Mouse (Mus musculus) c-Kit-negative CD71-positive TER-119-positive erythroid progenitor cells, embryonic 14.5 days (primary cell): ENCODE results near the gene Bank1.

ENCODE experiments used
- DNase-seq: peaks from one replicate; pipeline ENCODE4 v3.0.0-alpha.2; 2013; ENCODE audit warnings: low read depth, low spot score

The Bank1 gene

GRCm38 (mm10) chr3:136106452-136106851, 219.4 kb downstream of the Bank1 start:
- no peak for DNase-seq

GRCm38 (mm10) chr3:136103339-136103738, 222.5 kb downstream of the Bank1 start:
- no peak for DNase-seq

DNA sequence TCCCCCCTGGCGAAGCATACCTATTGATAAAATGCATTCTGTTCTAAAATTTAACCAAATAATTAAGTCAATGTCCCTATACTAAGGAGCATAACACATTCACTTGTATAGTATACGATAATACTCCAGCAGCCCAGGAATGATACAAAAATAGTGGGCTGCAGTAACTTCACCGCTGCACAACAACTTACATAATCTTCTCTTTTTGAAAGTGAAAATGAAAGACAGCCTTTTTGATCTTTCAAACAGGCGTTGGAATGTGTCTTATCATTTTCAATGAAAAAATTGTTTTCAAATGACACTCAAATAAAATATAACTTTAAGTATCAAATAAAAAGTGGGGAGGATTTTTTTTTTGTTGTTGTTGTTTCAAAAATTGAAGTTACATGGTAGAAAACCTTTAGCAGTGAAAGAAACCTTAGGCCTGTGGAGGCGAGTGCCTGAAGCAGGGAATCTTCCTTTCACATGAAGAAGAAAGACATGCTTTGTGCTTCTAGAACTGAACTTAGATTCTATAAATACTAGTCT, 224.8 kb downstream of the Bank1 start:
- DNase-seq, result no peak

GRCm38 (mm10) chr3:136100292-136100691, 225.6 kb downstream of the Bank1 start:
- no peak for DNase-seq

DNA sequence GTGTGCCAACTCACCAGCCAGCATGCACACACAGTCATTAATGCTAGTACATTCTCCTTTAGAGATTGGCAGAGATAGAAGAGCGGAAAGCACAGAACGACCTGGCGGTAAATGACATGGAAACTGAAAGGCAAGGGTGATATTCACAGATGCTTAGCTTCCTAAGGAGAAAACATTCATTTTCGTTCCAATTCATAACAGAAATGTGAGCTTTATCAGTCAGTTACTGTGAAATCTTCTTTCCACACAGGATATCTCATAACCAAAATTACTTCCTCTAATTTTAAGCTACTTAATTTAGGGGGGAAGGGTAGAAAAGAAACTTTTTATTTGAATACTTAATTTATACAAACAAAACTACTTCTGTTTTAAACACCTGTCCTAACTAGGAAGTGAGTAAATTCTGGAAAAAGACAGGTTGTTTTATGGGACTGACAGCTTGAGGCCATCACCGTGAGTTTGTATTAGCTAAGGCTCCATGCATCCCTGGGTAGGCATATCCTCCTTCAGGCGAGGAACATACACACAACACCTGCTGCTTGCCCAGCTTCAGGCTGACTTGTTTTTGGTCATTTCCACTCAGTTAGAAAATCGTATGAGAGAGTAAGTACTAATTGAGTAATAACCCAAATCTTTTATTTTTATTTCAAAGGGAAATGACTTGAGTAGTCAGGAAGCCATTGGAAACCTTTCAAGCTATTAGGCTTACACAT, 238.8 kb downstream of the Bank1 start:
- DNase-seq, result no peak

DNA sequence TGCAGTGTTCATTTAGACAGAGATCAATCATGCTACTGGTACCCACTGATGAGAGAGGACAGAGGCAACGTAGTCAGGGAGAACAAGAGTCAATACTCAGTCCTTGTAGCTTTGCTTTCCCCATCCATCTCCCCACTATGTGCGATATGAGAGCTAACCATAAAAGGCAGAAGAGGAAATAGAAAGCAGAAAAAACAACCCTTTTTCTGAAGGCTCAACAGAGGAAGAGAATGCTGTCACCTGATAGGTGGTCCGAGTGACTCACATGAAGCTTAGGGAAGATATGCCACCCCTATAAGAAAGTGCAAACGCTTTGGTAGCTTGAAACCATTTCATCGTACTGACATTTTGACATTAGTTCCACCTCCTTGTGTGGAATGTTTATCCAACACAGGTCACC, 239.4 kb downstream of the Bank1 start:
- DNase-seq, result no peak

- no peak for DNase-seq
Observed at GRCm38 (mm10) chr3:136085077-136085476, 240.8 kb downstream of the Bank1 start.

DNA sequence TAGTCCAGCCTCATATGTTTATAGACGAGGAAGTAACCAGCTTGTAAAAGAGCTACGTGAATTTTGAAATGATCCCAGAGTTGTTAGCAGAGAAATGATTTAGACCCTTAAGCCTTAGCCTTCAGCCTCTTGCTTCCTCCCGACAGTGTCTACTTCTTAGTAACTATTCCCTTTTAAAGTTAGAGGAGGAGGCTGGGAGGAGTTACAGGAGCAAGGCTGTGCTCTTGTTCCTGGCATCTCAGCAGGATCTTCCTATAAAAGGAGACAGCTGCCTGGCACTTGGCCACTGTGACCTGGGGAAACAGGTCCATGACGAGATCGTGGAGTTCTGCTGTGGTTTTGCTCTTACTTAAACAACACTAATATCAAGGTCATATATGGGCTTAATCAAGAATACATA, 241.8 kb downstream of the Bank1 start:
- no peak for DNase-seq

GRCm38 (mm10) chr3:136081264-136081663, 244.6 kb downstream of the Bank1 start:
- no peak for DNase-seq

GRCm38 (mm10) chr3:136078535-136078934, 247.3 kb downstream of the Bank1 start:
- no peak for DNase-seq

- no peak for DNase-seq
Observed at GRCm38 (mm10) chr3:136070394-136070793, 255.5 kb downstream of the Bank1 start.

GRCm38 (mm10) chr3:136061907-136062306, 264.0 kb downstream of the Bank1 start:
- no peak for DNase-seq

GRCm38 (mm10) chr3:136050635-136051034, 275.2 kb downstream of the Bank1 start:
- no peak for DNase-seq

- DNase-seq, result no peak
Observed at GRCm38 (mm10) chr3:136050215-136050614, 275.7 kb downstream of the Bank1 start.

GRCm38 (mm10) chr3:136048026-136048425, 277.8 kb downstream of the Bank1 start:
- no peak for DNase-seq

DNA sequence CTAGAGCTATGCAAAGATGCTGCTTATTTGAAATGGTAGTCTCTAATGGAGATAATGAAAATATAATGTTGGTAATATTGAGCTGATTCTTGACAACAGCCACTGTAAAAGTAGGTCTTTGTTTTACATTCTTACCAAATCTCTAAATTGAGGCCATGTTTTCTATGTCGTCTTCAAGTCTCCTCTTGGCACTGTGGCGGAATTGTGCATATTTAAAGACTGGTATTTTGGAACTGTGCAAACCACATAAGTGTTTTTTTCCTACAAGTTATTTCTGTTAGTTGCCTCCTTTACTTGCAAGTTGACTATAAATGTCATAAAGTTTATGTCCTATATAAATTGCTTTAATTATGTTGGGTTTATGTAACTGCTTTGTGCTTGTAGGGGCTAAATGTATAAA, 280.5 kb downstream of the Bank1 start:
- no peak for DNase-seq

GRCm38 (mm10) chr3:136040041-136040440, 285.8 kb downstream of the Bank1 start:
- DNase-seq, result no peak

DNA sequence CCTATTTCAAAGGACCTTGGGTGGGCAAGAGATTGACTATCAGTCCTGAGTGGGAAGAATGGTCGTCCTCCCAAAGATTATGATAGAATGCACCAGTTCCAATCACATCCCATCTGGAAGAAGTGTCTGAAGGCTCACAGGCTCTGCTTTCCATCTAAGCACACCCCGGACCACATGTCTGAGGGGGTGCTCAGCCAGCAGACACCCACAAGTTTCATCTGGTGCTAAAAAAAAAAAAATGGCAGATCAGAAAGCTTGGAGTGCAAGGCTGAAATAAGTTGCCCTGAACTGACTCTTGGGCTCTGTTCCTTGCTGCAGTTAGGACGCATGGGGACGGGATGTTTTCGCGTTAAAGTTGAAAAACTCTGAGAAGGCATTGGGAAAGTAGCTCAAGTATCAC, 286.4 kb downstream of the Bank1 start:
- DNase-seq, result no peak

GRCm38 (mm10) chr3:136037254-136037653, 288.6 kb downstream of the Bank1 start:
- DNase-seq, result no peak

- DNase-seq, result no peak
Observed at GRCm38 (mm10) chr3:136035784-136036183, 290.1 kb downstream of the Bank1 start.

- DNase-seq, result no peak
Observed at GRCm38 (mm10) chr3:136024876-136025275, 301.0 kb downstream of the Bank1 start.

- no peak for DNase-seq
Observed at GRCm38 (mm10) chr3:136017517-136017916, 308.3 kb downstream of the Bank1 start.

DNA sequence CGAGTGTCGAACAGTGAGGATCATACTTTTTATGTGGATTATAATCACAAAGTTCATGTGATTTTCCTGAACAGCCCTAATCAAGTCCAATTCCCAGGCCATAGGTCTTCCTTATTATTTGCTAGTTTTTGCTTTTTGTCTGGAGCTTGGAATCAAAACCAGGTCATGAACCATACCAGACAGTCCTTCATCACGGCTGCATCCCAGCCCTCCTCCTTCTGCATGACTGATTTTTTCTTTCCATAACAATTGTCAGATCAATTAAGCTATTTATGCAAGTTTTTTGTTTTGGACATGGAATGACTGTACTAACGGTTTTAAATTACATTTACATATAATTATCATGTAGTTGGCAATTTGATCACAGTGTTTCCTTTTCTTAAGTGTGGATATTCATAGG, 315.2 kb downstream of the Bank1 start:
- no peak for DNase-seq

DNA sequence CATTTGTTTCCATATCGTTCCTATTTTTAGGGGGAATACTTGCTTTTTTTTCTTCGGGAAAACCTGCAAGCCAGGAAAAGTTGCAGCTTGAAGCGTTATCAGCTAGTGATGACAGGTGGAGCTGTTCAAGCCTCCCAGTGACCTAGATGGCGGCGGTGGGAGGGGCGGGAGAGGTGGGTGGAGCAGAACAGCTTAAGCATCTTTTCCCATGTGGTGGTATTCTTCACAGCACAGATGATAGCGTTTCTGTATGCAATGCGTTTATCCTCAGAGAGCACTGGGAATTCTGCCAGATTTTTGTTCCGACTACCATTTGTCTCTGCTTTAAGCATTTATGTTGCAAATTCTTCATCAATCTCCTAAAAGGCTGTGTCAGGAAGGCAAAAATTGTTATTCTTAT, 318.0 kb downstream of the Bank1 start:
- no peak for DNase-seq
